Mouse (Mus musculus): Measurements from ENCODE around the gene Tiparp. TPM values are rescaled to one million over a fixed set of nuclear protein-coding genes. Genes with fewer than 3 reads are reported as not detected.

The Tiparp gene
- 33.5 and 33.9 TPM in 2 replicates for polyA plus RNA-seq (2014; fragmentation: Nextera tagmentation; extraction: Ambion mirVana)

DNA sequence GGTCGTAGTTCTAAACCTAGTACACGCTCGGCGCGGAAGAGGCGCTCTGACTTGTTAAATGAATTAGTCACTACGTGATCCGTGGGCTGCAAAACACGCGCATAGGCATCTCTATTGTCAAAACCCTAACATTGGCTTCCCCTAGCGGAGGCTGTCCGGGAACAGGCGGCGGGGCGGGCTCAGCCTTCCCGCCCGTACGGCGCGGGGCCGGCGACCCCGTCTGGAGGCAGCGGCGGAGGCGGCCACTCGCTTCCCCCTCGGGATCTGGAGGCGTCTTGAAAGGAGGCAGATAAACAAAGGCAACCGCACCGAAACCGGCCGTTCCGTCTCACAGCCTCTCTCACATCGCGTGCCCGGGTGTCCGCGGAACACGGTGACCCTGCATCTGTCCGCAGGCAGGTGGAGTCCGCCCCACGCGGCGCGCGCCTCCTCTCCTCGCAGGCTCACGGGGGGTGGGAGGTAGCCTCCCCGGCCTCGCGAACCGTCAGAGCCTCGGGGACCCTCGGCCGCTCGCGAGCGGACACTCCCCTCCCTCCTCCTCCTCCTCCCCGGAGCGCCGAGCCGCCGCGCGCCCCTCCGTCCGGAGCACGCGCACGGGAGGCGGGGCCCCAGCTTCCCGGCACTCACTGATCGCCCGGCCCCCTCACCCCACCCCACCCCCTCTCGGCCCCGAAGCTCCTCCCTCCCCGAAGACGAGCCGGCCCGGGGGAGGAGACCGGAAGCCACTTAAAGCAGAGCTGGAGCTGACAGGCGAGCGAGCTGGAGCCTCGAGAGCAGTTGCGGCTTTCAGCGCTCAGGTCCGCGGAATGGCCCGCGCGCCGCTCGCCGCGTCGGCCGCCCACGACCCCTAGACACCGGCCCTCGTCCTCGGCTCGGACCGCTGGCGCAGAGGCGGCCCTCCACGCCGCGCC is at the start of gene Tiparp:
Gene Tiparp (plus strand): TSS at position 720 of the 911 bp plus-strand sequence.
- WGBS (ENCODE audit: insufficient replicate concordance), result under 1% methylated on average over 91 of the region's 109 CpGs
- peak; percentile 93 for ATAC-seq (replicated peaks; ENCODE audit: insufficient number of reproducible peaks, low FRiP score, low TSS enrichment)

DNA sequence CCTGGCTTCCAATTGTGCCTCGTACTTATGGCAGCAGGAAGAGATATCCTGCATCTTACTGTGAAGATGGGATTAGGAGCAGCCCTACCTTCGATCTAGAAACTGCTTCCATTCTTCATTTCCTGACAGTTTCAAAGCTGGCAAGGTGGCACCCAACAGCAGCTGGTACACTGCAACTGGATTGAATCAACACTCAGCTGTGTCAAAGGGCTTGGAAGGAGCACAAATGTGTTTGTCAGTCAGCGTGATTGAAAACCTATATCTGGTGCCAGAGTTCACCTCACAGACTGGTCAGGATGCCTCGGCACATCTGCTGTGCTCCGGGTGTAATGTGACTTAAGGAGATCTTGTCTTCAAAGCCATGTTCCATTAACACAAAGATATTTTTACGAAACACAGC is 47.5 kb upstream of the Tiparp start:
- Histone ChIP-seq H3K27me3 (ENCODE audit: control insufficient read depth, insufficient read depth, low read length) (no peaks in the 10 kb centered on the region), H3K4me2 (no peak overlapping the region), H3K4me3 (ENCODE audit: low read depth, low read length) (no peak overlapping the region), H3K9me3 (replicated peaks; ENCODE audit: control insufficient read depth, low read length) (no peaks in the 10 kb centered on the region), H3K9ac (ENCODE audit: low read depth, low read length) (no peak overlapping the region), H3K36me3 (ENCODE audit: control insufficient read depth, insufficient read depth, low read length) (no peaks in the 10 kb centered on the region), H3K27ac (ENCODE audit: low read depth, low read length) (no peak overlapping the region), H3K4me1 (ENCODE audit: control insufficient read depth, insufficient read depth, low read length) (peaks cover 8% of the 10 kb centered on the region; the same call in 1 of the 2 replicates)
- ATAC-seq (replicated peaks; ENCODE audit: insufficient number of reproducible peaks, low FRiP score, low TSS enrichment), result no peak
- WGBS (ENCODE audit: insufficient replicate concordance), result 56% methylated on average over 6 of the region's 6 CpGs

More for the DNA sequence above, at the start of gene Tiparp:
- Histone ChIP-seq H3K36me3 (ENCODE audit: control insufficient read depth, insufficient read depth, low read length) (0 out of 2 replicates have a peak, but pooled peaks cover 3% of the 10 kb centered on the region), H3K27me3 (ENCODE audit: control insufficient read depth, insufficient read depth, low read length) (no peaks in the 10 kb centered on the region), H3K9ac (ENCODE audit: low read depth, low read length) (peak within 1 kb of the TSS; percentile 83), H3K4me1 (ENCODE audit: control insufficient read depth, insufficient read depth, low read length) (no peaks in the 10 kb centered on the region), H3K9me3 (replicated peaks; ENCODE audit: control insufficient read depth, low read length) (no peaks in the 10 kb centered on the region), H3K27ac (ENCODE audit: low read depth, low read length) (peak within 1 kb of the TSS; percentile 95), H3K4me2 (peak within 1 kb of the TSS; percentile 80), H3K4me3 (ENCODE audit: low read depth, low read length) (peak within 1 kb of the TSS; percentile 80)

DNA sequence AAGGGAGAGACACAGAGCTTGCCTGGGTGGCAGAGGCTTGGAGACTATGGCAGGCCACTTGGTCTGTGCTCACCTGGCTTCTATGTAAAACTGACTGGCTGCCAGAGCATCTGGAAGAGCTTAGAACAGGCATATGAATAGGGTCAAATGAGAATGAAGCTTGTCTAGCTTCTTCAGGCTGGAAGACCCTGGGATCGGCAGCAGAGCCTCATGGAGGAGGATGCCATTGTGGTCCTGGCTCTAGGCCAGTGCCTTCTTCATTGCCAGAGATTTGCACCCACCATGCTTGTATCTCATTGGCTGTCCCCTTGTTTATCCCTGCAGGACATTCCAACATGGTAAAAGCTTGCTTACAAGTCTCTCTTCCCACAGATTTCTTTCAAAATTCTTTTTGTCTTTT is 45.9 kb upstream of the Tiparp start:
- Histone ChIP-seq H3K4me1 (ENCODE audit: control insufficient read depth, insufficient read depth, low read length) (peaks cover 3% of the 10 kb centered on the region; the same call in 1 of the 2 replicates), H3K36me3 (ENCODE audit: control insufficient read depth, insufficient read depth, low read length) (no peaks in the 10 kb centered on the region), H3K27me3 (ENCODE audit: control insufficient read depth, insufficient read depth, low read length) (no peaks in the 10 kb centered on the region), H3K9ac (ENCODE audit: low read depth, low read length) (no peak overlapping the region), H3K27ac (ENCODE audit: low read depth, low read length) (0 out of 2 replicates have a peak overlapping the region, but pooled peaks have one; percentile 15), H3K4me2 (no peak overlapping the region), H3K4me3 (ENCODE audit: low read depth, low read length) (no peak overlapping the region), H3K9me3 (replicated peaks; ENCODE audit: control insufficient read depth, low read length) (no peaks in the 10 kb centered on the region)
- no peak for ATAC-seq (replicated peaks; ENCODE audit: insufficient number of reproducible peaks, low FRiP score, low TSS enrichment)
- 55% methylated on average over 1 of the region's 1 CpGs for WGBS (ENCODE audit: insufficient replicate concordance)

DNA sequence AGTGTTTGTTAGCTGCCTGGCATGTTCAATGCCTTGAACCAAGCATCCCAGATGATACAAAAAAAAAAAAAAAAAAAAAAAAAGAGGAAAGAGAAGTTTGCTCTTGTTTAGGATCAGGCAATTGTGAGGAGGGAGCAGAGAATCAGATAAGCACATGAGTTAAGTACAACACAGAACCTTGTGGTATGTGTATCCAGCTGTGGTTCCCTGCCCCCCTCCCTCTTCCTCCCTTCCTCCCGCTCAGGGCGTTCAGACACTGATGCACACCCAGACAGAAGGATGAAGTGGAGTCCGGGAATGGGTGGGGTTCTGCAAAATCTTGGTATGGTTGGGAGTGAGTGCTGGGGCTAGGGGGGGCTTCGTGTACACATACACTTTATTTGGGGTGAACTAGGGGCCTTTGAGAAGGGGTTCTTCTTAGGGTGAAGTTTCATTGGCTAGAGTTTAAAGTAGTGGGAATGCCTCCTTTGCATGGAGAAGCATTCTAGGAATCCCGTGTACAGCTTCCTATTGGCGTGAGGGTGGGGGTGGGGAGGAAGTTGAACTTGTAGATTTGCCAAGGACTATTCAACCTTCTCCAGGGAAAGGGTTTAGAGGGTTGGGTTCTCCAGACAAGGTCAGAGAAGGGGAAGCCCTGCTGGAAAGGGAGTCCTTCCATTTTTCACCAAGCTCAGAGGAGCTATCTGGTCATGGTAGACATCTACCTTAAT is 45.4 kb upstream of the Tiparp start:
- Histone ChIP-seq H3K4me3 (ENCODE audit: low read depth, low read length) (no peak overlapping the region), H3K36me3 (ENCODE audit: control insufficient read depth, insufficient read depth, low read length) (no peaks in the 10 kb centered on the region), H3K9me3 (replicated peaks; ENCODE audit: control insufficient read depth, low read length) (no peaks in the 10 kb centered on the region), H3K27me3 (ENCODE audit: control insufficient read depth, insufficient read depth, low read length) (no peaks in the 10 kb centered on the region), H3K9ac (ENCODE audit: low read depth, low read length) (no peak overlapping the region), H3K27ac (ENCODE audit: low read depth, low read length) (0 out of 2 replicates have a peak overlapping the region, but pooled peaks have one; percentile 15), H3K4me1 (ENCODE audit: control insufficient read depth, insufficient read depth, low read length) (peaks cover 3% of the 10 kb centered on the region; the same call in 1 of the 2 replicates), H3K4me2 (no peak overlapping the region; the same call in 1 of the 2 replicates)
- WGBS (ENCODE audit: insufficient replicate concordance), result 56% methylated on average over 6 of the region's 6 CpGs
- peak; percentile 31 for ATAC-seq (replicated peaks; ENCODE audit: insufficient number of reproducible peaks, low FRiP score, low TSS enrichment)

DNA sequence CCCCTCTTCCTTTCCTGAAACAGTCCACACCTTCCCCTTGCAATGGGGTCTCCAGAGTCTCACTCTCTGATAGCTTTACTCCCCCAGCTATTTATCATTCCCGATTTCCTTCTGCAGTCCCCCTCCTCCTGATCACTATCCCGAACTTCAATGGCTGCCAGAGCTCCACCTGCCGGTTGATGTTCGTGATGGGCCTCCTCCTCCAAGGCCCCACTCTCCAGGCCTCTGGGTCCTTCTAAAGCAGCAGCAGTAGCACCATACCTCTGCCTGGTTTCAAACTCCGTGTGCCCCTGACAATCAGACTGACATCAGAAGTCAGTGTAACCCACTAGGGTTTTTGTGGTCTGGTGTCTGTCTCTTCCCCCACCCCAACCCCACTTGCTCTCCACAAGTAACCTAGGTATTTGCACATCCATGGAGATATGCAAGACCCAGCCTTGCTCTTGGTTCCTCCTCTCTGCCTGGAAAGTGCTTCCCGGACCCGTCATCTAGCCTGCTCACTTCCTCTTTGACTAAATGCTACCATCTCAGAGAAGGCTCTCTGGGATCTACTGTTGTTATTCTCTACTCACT is 44.0 kb upstream of the Tiparp start:
- H3K36me3 ChIP-seq (ENCODE audit: control insufficient read depth, insufficient read depth, low read length), result no peaks in the 10 kb centered on the region
- no peak overlapping the region for H3K4me2 ChIP-seq
- no peak overlapping the region for H3K9ac ChIP-seq (ENCODE audit: low read depth, low read length)
- no peaks in the 10 kb centered on the region for H3K9me3 ChIP-seq (replicated peaks; ENCODE audit: control insufficient read depth, low read length)
- 62% methylated on average over 7 of the region's 7 CpGs for WGBS (ENCODE audit: insufficient replicate concordance)
- H3K27ac ChIP-seq (ENCODE audit: low read depth, low read length), result no peak overlapping the region
- ATAC-seq (replicated peaks; ENCODE audit: insufficient number of reproducible peaks, low FRiP score, low TSS enrichment), result no peak
- H3K4me1 ChIP-seq (ENCODE audit: control insufficient read depth, insufficient read depth, low read length), result peaks cover 3% of the 10 kb centered on the region; the same call in 1 of the 2 replicates
- H3K27me3 ChIP-seq (ENCODE audit: control insufficient read depth, insufficient read depth, low read length), result no peaks in the 10 kb centered on the region
- H3K4me3 ChIP-seq (ENCODE audit: low read depth, low read length), result no peak overlapping the region

DNA sequence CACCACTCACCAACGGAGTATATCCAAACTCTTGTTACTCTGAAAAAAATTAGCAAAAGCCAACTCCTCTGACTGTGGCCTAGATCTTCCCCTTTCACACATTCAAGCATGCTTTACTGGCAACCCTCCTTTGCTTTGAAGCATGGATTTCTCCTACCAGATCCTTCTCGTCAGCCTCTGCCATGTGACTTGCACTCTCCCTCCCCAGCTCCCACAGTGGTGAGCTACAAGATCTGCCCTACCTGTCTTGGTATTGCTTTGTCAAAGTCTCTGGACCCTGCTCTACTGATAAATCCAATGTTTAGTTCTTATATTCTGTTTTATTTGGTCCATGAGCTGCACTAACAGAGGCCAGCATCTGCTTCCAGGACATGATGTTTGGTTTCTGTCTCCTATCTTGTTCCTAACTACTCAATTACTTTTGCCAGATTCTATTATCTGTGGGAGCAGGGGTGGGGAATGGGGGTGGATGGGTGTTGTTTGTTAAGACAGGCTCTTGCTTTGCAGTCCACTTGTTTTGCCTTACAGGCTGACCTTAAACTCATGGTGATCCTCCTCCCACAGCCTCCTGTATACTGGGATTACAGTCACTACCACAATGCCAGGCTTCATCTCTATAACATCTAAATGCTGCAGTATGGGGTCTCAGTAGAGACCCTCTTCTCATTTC is 40.7 kb upstream of the Tiparp start:
- no peak overlapping the region for H3K27ac ChIP-seq (ENCODE audit: low read depth, low read length)
- no peak for ATAC-seq (replicated peaks; ENCODE audit: insufficient number of reproducible peaks, low FRiP score, low TSS enrichment)
- H3K9me3 ChIP-seq (replicated peaks; ENCODE audit: control insufficient read depth, low read length), result no peaks in the 10 kb centered on the region
- H3K4me1 ChIP-seq (ENCODE audit: control insufficient read depth, insufficient read depth, low read length), result 0 out of 2 replicates have a peak, but pooled peaks cover 3% of the 10 kb centered on the region
- no peaks in the 10 kb centered on the region for H3K27me3 ChIP-seq (ENCODE audit: control insufficient read depth, insufficient read depth, low read length)
- no peaks in the 10 kb centered on the region for H3K36me3 ChIP-seq (ENCODE audit: control insufficient read depth, insufficient read depth, low read length)
- no peak overlapping the region for H3K9ac ChIP-seq (ENCODE audit: low read depth, low read length)
- H3K4me3 ChIP-seq (ENCODE audit: low read depth, low read length), result no peak overlapping the region
- no peak overlapping the region for H3K4me2 ChIP-seq
- 73% methylated on average over 2 of the region's 2 CpGs for WGBS (ENCODE audit: insufficient replicate concordance)

DNA sequence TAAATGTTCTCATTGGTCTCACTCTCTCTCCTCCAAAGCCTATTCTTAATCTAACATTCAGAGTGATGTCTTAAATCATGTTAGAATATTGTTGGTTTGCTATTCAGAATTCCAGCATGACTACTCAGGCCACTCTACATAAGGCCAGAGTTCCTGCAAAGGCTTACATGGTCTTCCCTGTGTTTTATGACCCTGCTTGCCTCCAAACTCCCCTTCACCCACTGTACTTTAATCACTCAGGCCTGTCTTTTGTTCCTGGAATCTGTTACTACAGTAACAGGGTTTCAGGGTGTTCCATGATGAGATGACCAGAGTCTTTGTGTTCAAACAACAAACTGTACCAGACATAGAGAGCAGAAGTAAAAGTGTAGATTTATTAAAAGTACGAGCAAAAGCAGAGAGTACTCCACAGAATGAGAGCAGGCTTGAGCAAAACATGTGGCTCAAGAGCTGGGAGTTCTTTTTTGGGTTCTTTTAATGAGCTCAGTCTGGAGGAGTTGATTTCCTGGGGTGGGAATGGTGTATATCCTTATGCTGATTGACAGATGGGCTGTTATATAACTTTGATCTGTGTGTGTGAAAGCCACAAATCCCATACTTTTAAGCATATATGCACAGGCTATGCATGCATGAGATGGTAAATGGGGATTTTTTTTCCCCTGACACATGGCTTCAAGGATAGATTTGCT is 39.5 kb upstream of the Tiparp start:
- Histone ChIP-seq H3K36me3 (ENCODE audit: control insufficient read depth, insufficient read depth, low read length) (no peaks in the 10 kb centered on the region), H3K27me3 (ENCODE audit: control insufficient read depth, insufficient read depth, low read length) (no peaks in the 10 kb centered on the region), H3K9me3 (replicated peaks; ENCODE audit: control insufficient read depth, low read length) (no peaks in the 10 kb centered on the region), H3K4me3 (ENCODE audit: low read depth, low read length) (no peak overlapping the region), H3K9ac (ENCODE audit: low read depth, low read length) (no peak overlapping the region), H3K4me2 (no peak overlapping the region), H3K4me1 (ENCODE audit: control insufficient read depth, insufficient read depth, low read length) (no peaks in the 10 kb centered on the region), H3K27ac (ENCODE audit: low read depth, low read length) (no peak overlapping the region)
- ATAC-seq (replicated peaks; ENCODE audit: insufficient number of reproducible peaks, low FRiP score, low TSS enrichment), result no peak
- 66% methylated on average over 1 of the region's 1 CpGs for WGBS (ENCODE audit: insufficient replicate concordance)

Measured in heart, embryonic 11.5 days (tissue).